Mouse (Mus musculus): Measurements from ENCODE around the gene Mif. TPM values are rescaled to one million over a fixed set of nuclear protein-coding genes. Genes with fewer than 3 reads are reported as not detected.
A peak's percentile ranks its signal among the peaks of the same experiment; 100 is the strongest.

Mif gene
- total RNA-seq, 2 experiments from 2014 or later = 579 to 602 TPM

GRCm38 (mm10) chr10:75878836-75879235, 18.8 kb upstream of the Mif start:
- no peak for ATAC-seq (replicated peaks; ENCODE audit: low FRiP score, low TSS enrichment, poor library complexity, severe bottlenecking)

- ATAC-seq (replicated peaks; ENCODE audit: low FRiP score, low TSS enrichment, poor library complexity, severe bottlenecking) = no peak
Observed at GRCm38 (mm10) chr10:75873543-75874170, 13.6 kb upstream of the Mif start.

GRCm38 (mm10) chr10:75872915-75873542, 13.0 kb upstream of the Mif start:
- peak; percentile 66 for ATAC-seq (replicated peaks; ENCODE audit: low FRiP score, low TSS enrichment, poor library complexity, severe bottlenecking)

GRCm38 (mm10) chr10:75872025-75872914, 12.2 kb upstream of the Mif start:
- peak; percentile 51 for ATAC-seq (replicated peaks; ENCODE audit: low FRiP score, low TSS enrichment, poor library complexity, severe bottlenecking)

DNA sequence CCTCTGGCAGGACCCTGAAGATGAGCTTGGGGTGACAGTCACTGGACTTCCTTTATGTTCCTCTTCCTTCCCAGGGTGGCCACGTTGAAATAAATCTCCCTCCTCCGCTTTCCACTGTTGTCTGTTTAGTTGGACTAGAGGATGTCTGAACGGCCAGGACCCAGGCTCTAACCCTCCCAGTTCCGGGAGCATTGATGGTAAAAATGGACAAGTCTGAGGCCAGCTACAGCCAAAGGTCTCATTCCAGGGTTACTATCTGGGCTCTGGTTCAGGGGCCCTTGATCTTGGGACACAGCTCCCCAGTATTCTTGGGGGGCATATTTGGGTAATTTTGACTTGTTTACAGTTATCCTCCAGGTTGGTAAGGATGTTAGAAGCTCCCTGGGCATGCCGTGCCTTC, 1.5 kb upstream of the Mif start:
- no peak for ATAC-seq (replicated peaks; ENCODE audit: low FRiP score, low TSS enrichment, poor library complexity, severe bottlenecking)

DNA sequence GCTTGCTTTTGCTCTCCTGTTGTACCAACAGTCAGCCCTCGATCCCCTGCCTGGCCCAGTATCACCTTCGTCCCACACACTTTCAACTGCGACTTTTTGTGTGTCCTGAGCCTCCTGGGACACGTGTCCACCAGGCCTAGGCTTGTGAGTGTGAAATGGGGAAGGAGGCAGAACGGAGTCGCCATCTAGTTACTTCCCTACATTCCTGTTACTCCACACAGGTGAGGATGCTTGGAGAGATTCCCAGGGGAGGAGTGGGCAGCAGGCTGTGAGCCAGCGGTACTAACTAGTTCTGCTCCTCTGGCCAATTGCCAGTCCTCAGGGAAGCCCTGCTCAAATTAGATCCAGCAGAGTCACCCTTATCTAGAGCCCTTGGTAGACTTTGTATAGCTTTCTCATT, 706 bp upstream of the Mif start:
- no peak for ATAC-seq (replicated peaks; ENCODE audit: low FRiP score, low TSS enrichment, poor library complexity, severe bottlenecking)

GRCm38 (mm10) chr10:75859107-75859746, 813 bp downstream of the Mif start:
- no peak for ATAC-seq (replicated peaks; ENCODE audit: low FRiP score, low TSS enrichment, poor library complexity, severe bottlenecking)

DNA sequence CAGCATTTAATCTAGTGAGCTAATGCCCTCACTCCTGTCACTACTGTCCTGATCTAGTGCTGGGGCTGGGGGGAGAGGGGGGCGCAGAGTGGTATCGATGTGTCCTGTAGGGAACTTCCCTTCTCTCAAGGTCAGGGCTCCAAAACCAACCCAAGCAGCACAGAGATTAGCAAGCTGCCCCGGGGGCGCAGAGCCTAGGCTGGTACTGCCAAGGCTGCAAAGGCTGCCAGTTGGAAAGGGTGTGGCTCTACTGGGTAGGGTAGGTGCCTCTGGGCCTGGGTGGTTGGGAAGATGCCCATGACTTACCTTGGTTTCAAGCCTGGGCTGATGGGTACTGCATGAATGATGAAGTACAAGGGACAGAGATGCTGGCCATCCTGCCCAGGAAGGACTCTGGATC, 2.4 kb downstream of the Mif start:
- 0 out of 2 replicates have a peak, but pooled peaks have one; percentile 29 for ATAC-seq (replicated peaks; ENCODE audit: low FRiP score, low TSS enrichment, poor library complexity, severe bottlenecking)

DNA sequence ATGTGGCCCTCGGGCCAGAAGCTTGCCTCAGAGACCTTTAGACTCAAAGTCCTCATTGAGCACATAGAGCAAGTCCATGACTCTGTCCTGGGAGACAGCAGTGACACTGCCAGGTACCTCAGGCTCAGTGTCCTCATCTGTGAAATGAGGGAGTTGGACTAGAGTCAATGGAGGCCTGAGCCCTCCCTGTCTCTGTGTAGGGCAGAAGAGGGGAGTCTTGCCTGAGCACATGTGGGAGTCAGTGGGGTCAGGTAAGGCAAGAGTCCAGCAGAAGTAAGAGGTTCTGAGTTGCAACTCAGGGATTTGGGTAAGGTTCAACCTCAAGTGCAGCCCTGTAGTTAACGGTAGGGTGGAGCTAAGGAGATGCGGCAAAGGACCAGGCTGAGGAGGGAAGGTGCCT, 3.1 kb downstream of the Mif start:
- no peak for ATAC-seq (replicated peaks; ENCODE audit: low FRiP score, low TSS enrichment, poor library complexity, severe bottlenecking)

DNA sequence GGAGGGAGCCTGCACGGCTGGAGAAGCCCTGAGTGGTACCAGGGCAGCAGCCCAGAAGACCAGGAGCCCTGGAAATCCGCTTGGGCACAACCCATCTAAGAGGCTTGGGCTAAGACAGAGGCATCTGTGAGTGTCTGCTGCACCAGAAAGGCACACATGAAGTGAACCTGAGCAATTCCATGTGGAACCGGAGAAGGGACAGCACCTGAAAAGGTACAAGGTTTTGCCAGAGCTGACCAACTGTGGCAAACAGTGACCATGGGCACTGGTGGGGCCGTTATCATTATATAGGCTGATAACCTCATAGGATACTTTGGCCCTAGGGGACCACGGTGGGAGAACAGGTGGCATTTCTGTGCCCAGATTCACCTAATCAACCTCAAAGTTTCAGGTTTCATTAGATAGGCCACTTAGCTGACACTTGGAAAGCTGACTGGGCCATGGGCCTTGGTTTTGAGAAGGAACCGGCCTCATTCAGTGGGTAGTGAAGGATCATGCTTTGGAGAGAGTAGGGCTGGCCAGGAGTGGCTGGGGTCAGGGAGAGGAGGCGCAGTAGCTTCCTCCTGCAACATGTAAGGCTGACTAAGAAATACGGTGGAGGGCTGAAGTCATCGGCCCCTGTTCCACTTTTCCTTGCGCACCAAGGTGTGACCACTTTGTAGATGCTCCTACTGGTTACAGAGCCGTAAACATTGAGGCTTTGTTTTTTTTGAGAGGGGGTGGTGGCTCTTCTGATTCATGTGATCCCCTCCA, 3.7 kb downstream of the Mif start:
- ATAC-seq (replicated peaks; ENCODE audit: low FRiP score, low TSS enrichment, poor library complexity, severe bottlenecking) = no peak

DNA sequence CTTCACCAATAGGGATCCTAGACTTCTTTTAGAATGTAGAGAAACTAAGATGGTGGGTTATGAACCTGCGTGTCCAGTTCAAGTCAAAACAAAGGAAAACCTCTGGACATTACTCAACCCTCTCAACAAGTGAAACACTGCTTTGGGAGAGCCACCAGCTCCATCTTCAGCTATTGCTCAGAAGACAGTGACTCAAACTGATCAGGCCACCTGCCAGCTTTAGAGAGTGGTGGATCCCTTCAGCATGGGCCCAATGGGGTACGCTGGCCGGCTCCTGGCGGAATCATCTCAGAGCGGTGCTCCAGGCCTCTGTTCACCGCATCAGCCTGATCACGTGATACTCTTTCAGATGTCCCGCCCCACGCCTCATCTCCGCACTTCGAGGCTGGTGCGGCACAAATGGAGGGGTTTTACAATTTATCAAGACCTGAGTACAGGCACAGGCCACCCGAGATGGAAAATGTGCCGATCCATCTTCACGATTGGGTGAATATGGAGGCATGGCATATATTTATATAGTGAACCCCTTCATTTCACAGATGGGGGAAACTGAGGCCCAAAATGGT, 4.5 kb downstream of the Mif start:
- no peak for ATAC-seq (replicated peaks; ENCODE audit: low FRiP score, low TSS enrichment, poor library complexity, severe bottlenecking)

GRCm38 (mm10) chr10:75854791-75855190, 5.2 kb downstream of the Mif start:
- no peak for ATAC-seq (replicated peaks; ENCODE audit: low FRiP score, low TSS enrichment, poor library complexity, severe bottlenecking)

DNA sequence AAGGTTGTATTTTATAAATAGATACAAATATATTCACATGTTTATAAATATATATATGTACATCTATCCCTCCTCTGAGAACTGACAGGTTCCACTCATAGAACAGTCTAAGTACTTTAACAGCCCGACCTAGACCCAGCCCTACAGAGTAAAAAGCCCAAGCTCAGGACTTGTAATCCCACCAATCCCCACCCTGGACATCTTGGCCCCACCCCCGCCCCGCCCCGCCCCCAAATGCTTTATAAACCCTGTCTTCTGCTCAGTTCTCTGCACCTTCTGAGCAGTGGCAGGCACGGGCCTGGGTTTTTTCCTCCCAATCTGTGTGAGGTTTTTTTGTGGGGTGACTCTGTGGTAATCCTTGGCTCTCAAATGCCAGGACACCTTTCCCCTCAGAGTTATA, 5.9 kb downstream of the Mif start:
- no peak for ATAC-seq (replicated peaks; ENCODE audit: low FRiP score, low TSS enrichment, poor library complexity, severe bottlenecking)

GRCm38 (mm10) chr10:75853452-75853851, 6.6 kb downstream of the Mif start:
- ATAC-seq (replicated peaks; ENCODE audit: low FRiP score, low TSS enrichment, poor library complexity, severe bottlenecking) = peak; percentile 76

GRCm38 (mm10) chr10:75852539-75853125, 7.4 kb downstream of the Mif start:
- ATAC-seq (replicated peaks; ENCODE audit: low FRiP score, low TSS enrichment, poor library complexity, severe bottlenecking) = no peak

DNA sequence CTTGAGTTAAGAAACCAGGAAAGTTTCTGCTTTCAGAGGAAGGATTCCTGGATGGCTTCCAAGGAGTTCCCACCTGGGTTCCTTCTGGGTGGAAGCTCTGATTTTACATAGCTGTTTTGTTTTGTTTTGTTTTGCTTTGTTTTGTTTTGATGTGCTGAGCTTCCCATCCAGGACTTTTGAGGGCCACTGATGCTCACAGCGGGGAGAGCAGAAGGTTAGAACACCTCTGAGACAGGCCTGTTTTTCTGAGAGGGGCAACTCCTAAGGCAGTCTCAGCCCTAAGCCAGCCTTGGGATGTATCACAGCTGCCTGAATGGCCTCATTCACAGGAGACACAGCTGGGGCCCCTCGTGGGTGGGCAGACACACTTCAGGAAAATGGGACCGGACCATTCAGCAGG, 8.4 kb downstream of the Mif start:
- ATAC-seq (replicated peaks; ENCODE audit: low FRiP score, low TSS enrichment, poor library complexity, severe bottlenecking) = no peak

GRCm38 (mm10) chr10:75851076-75851475, 9.0 kb downstream of the Mif start:
- ATAC-seq (replicated peaks; ENCODE audit: low FRiP score, low TSS enrichment, poor library complexity, severe bottlenecking) = no peak

DNA sequence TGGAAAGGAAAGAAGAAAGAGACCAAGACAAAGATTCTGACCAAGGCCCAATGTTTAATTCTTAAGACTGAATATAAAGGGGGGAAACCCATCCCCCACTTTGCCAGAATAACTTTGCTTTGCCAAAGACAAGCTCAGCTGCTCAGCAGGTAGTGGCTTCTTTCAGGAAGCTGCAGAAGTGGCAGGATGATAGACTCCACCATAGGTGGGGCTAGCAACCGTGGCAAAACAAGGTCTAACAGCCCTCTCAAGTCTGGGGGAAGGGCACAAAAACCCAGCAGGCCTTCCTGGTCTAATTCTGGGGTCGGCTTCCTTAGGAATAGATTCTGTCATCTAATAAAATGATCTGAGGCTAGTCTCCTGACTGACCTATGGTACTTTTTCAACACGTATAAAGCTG, 11.7 kb downstream of the Mif start:
- ATAC-seq (replicated peaks; ENCODE audit: low FRiP score, low TSS enrichment, poor library complexity, severe bottlenecking) = no peak

Data from megakaryocyte-erythroid progenitor cell, adult 5-6 weeks (primary cell).